Mouse (Mus musculus): ENCODE data around the gene Rbfox1.

DNA sequence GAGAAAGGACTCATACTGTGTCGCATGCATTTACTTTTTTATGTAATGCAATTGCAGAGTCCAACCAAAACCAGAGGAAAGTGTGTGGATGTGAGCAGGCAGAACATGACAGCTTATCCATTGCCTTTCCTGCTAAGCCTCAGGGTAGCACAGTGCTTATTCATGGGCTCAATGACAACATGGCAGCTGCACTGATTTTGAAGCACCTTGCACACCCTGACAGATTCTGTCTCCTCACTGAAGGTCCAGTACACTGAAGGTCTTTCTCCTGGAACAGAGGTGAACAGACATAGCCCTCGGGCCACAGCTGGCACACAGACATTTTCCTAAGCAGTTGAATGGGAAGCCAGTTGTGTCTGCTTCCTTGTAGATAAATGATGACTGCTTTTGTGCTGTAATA lies 1254.3 kb downstream of the Rbfox1 start:
- TF ChIP-seq POLR2A (IDR thresholded peaks at IDR 0.05; ENCODE audit: insufficient read depth, low read depth, low read length) (no peak), CTCF (IDR thresholded peaks at IDR 0.05; ENCODE audit: insufficient read depth, low read depth, low read length) (no peak)

Data from olfactory bulb, adult 2 months (tissue).